8 mouse cellular contexts compared by ENCODE assay signal in the genomic region with DNA sequence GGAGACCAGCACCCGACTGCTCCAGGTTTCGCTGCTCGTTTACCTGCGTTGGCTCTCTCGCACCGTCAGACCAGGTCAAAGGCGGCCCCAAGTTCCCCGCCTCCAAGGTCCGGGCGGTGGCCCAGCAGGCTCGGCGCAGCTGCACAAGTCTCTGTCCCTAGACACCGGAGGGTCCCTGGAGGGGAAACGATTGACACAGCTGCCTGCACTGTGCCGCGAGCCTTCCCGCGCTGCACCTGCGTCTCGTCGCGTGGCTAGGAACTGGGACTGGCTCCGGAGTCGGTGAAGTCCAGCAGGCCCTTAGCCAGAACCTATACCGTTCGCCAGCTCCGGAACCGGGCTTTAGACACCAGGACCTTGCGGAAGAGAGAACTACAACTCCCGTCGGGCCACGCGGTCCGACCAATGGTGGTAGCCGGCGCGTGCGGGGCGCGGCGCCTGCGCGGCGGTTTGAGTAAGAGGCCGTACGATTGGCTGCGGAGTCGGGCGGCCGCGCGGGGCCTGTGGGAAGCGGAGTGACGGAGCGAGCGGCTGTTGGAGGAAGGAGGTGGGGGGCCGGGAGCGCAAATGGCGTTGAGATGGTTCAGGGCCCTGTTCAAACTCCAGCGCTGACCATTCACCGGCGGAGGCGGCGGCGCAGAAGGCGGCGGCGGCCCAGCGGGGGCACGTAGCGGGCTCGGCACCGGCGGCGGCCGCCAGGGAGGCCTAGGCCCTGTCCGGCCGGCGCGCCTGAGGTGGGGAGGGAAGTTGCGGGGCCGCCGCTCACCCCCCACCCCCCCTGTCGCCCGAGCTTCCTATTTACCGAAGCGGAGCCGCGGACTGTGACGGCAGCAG. TPM values are rescaled to one million over a fixed set of nuclear protein-coding genes. Genes with fewer than 3 reads are reported as not detected.
DNase-seq lines count a peak whose midpoint lies in the region; ATAC-seq lines count a peak whose summit lies in the region.

Wapl (plus strand) TSS at position 534 of the 834 bp plus-strand sequence.

- peak within 1 kb of the TSS; percentile 98 for H3K4me3 ChIP-seq in heart, embryonic 10.5 days
- H3K4me3 ChIP-seq in kidney, embryonic 15.5 days (replicated peaks): peak within 1 kb of the TSS; percentile 100

- no peaks in the 10 kb centered on the region for H3K9me3 ChIP-seq in heart, embryonic 10.5 days
- no peaks in the 10 kb centered on the region for H3K9me3 ChIP-seq in kidney, embryonic 15.5 days (replicated peaks)

- ATAC-seq in erythroblast, adult 5-6 weeks (replicated peaks; ENCODE audit: low FRiP score, poor library complexity, severe bottlenecking): peak; percentile 86
- peak; percentile 99 for ATAC-seq in kidney, embryonic 15.5 days (replicated peaks; ENCODE audit: low FRiP score)
- ATAC-seq in monocyte, adult 5-6 weeks (replicated peaks; ENCODE audit: insufficient number of reproducible peaks, low FRiP score, low TSS enrichment, poor library complexity, severe bottlenecking): peak; percentile 89

- peaks cover 12% of the 10 kb centered on the region for H3K36me3 ChIP-seq in heart, embryonic 10.5 days
- H3K36me3 ChIP-seq in kidney, embryonic 15.5 days: peaks cover 14% of the 10 kb centered on the region

- peaks cover 3% of the 10 kb centered on the region; the same call in 1 of the 2 replicates for H3K4me1 ChIP-seq in heart, embryonic 10.5 days
- H3K4me1 ChIP-seq in kidney, embryonic 15.5 days: peaks cover 13% of the 10 kb centered on the region

- peak within 1 kb of the TSS; percentile 99 for H3K27ac ChIP-seq in heart, embryonic 10.5 days
- H3K27ac ChIP-seq in kidney, embryonic 15.5 days: peak within 1 kb of the TSS; percentile 96

- no peaks in the 10 kb centered on the region for H3K27me3 ChIP-seq in heart, embryonic 10.5 days (ENCODE audit: insufficient read depth, poor library complexity, severe bottlenecking)
- H3K27me3 ChIP-seq in kidney, embryonic 15.5 days: no peaks in the 10 kb centered on the region

- H3K4me2 ChIP-seq in kidney, embryonic 15.5 days: peak within 1 kb of the TSS; percentile 76

- DNase-seq in B cell, adult 2 months: peak; percentile 95
- DNase-seq in brain, adult 2 months (ENCODE audit: low read depth, low spot score): peak; percentile 99
- DNase-seq in heart, embryonic 10.5 days (ENCODE audit: low spot score): peak; percentile 98
- DNase-seq in liver: peak; percentile 97
- peak; percentile 94 to 97 for DNase-seq in spleen, postnatal 4 days (ENCODE audit: low spot score in 2 of 2)

- H3K9ac ChIP-seq in kidney, embryonic 15.5 days: peak within 1 kb of the TSS; percentile 99

- WGBS in heart, embryonic 10.5 days: under 1% methylated on average over 90 of the region's 90 CpGs
- under 1% methylated on average over 83 of the region's 90 CpGs for WGBS in kidney, embryonic 15.5 days

RNA-seq across cellular contexts. Expression of gene Wapl, which starts in this region (rescaled TPM):
- 144 and 152 TPM in 2 replicates for total RNA-seq in erythroblast, adult 5-6 weeks (2015; ENCODE audit: low replicate concordance)
- total RNA-seq in erythroblast, adult 5-6 weeks (2017; ENCODE audit: low replicate concordance): 291 and 438 TPM in 2 replicates
- polyA plus RNA-seq in heart, embryonic 10.5 days (2016; fragmentation: Nextera tagmentation; extraction: Ambion mirVana): 17.5 and 27.1 TPM in 2 replicates
- polyA plus RNA-seq in kidney, embryonic 15.5 days (2015; fragmentation: Nextera tagmentation; extraction: Ambion mirVana): 26.9 and 28.8 TPM in 2 replicates
- 153 to 163 TPM (median 159 TPM) in 3 replicates for total RNA-seq in monocyte, adult 5-6 weeks (2017)

Comparison
In these comparisons a context has a peak if more than half of its experiments do, and no peak if none do; other contexts are left out.
1. Peak in every context shown above with its lines: DNase-seq, ATAC-seq, H3K4me3 ChIP-seq and H3K27ac ChIP-seq.